Mouse (Mus musculus) cerebellum, adult 18-20 months (tissue): ENCODE results near the gene Tbxas1.
A peak's percentile ranks its signal among the peaks of the same experiment; 100 is the strongest.

Experiments used
- DNase-seq, 2 experiments: peaks; one replicate each; pipeline ENCODE4 v3.0.0; 2021

The Tbxas1 gene

DNA sequence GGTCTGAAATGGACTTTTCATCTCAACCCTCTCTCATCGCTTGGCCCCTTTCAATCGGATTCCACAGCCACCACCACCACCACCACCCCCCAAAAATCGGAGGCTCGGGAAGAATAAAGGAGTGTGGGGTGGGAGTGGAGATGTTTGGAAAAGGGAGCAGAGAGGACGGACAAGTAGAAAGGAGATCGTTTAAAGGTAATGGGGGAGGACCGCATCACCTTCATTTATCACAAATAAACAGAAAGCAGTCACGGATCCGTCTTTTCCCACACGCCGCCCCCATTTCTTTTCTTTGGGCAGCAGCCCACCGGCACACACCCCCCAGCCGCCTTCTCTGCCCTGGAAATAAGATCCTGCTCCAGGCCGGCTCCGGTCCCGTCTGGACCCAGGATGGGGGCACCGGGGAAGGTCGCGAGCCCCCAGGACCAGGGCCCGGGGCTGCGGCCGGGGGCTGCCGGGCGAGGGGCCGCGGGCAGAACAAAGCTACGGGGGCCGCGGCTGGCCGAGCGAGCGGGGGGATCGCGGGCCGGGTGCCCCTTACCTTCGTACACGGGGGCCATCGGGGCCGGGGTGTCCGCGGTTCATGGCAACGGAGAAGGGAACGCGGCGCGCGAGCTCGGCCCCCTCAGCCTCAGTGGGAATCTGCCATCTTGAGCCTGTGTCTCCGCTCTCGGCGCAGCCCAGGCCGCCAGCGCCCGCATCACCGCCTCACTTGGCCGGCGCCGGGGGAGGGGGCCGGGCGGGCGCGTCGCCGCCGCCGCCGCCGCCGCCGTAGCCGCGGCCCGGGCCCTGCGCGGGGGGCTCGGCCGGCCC is at the start of gene Tbxas1:
TSS of gene Tbxas1 (plus strand) at position 147 of the 813 bp plus-strand sequence.
- peak; percentile 50 to 63 for DNase-seq

DNA sequence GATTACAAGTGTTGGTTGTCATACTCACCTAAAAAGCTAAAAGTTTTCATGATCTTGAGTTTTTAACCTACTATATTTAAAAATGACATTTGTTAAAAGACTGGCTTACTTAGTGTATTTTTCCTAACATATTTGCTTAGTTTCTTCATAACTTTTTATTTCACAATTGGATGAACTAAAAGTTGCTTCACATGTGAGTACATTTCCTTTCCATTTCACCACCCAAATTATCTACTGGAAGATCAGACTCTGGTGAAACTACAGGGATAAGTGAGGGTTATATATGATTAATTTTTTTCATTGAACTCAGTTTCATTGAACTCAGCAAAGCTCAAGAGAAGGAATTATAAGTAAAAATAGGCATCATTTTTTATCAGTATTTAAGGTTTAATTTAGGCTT is 49.3 kb upstream of the Tbxas1 start:
- no peak for DNase-seq

DNA sequence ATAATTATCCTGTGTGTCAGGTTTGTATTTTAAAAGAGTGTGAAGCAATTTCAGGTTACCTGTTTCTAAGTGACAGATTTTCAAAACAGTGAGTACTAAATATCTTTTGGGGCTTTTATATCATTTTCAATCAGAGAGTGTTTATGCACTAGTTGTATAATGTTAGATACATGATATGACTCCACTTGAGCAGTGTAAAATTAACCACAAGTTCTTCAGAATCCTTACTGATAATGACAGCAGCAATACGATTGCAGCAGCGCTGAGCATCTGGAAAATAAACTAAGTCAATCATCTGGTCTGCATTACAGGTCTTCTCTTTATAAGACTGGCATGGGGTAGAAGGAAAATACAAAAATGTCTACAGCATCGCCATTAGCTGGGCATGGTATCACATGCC is 48.3 kb upstream of the Tbxas1 start:
- no peak for DNase-seq

DNA sequence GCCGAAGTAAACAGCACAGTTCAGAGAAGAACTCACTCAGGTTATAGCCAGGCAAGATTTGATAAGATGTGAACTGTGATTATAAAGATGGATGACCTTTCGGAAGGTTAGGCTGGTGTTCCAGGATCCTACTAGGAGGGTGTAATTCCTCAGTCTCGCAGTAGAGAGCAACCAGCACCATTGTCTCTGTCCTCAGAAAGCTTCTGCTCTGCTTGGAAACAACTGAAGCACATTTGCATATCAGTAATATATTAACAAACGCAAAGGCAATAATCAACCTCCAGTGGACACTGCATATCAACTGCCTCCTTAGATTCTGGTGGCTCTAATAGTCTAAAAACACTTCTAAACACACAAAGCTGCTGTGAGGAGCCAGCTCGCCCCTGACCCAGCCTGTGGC is 47.8 kb upstream of the Tbxas1 start:
- no peak for DNase-seq

DNA sequence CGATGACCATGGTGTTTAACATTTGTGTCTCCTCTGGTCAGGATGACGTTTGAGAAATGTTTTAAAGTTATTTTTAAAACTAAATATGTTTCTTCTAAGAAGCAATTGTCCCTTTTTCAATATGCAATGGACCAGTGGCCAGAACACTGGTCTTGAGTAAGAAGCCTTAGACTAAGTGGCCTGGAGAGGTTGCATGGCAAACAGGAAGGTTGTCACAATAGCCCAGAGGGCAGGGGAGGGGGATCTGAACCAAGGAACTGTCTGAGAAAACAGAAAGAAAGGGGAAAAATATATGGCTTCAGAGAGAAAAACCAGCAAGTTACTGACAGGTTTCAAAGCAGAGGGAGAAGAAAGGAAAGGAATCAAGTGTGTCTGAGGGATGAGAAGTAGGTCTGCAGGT is 47.0 kb upstream of the Tbxas1 start:
- no peak for DNase-seq

DNA sequence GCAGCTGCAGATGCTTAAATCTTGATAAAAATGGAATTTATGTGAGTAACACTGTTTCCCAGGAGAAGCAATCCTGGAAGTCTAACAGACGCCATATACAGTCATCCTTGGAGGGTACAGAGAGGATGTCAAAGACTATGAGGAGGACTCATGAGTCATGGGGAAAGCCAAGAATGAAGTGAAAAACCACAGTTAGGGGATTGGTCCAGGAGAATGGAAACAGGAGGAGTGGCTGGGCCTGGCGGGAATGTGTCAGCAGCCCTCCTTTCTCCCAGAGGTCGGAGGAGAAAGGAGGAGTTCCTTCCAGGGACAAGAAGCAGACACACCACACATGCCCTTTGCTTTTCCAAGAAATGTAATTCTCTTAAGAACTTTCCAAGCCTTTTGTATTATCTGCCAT is 45.8 kb upstream of the Tbxas1 start:
- no peak for DNase-seq

DNA sequence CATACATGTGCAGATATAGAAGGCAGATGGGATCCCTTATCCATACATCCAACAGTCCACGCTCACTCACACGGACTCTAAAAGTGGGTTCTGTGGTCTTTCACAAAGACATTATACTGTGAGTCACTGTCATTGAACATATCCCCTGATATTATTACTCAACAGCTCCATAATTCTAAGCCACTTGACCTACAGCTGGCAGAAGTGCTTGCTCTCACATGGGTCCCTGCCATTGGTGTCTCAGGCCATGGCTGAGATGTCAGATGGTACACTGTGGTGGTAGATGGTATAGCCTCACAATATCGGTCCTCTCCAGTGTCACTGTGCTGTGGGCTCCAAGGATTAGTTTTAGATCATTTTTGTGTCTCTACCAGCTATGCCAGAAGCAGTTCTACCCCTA is 41.5 kb upstream of the Tbxas1 start:
- DNase-seq, result no peak

DNA sequence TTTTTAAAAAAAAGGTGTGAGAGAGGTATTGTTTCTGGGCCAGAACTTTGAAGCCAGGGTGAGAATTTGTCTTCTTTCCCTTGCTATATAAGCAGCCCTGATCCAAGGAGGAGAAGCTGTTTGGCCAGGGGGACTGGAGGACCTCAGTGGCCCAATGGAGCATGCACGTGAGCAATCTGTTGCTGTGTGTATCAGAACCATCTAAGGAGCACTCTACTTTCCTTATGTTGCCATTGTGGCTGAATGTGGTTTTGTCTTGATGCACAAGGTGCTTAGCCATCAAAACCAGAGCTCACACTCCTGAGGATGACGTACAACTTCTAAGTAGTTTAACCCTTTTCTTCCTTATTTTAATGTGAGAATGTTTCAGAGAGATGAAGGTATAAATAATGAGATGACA is 40.5 kb upstream of the Tbxas1 start:
- DNase-seq, result no peak

DNA sequence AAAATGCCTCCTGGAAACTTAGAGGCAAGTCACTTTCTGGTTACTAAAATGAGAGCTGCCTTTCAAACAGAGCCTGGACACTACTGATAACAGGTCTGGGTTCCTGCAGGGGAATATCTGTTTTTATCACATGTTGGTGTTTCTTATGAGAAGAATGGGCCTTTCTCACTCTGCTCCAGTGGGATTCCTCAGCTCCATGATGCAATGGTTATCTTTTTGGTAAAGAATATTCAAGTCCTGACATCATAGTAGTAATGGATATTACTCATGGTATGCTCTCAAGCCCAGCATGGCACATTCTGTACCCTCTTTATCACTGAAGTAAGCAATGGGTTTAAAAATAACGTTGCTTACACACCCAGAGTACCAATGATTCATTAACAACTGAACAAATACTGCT is 40.0 kb upstream of the Tbxas1 start:
- DNase-seq, result no peak

DNA sequence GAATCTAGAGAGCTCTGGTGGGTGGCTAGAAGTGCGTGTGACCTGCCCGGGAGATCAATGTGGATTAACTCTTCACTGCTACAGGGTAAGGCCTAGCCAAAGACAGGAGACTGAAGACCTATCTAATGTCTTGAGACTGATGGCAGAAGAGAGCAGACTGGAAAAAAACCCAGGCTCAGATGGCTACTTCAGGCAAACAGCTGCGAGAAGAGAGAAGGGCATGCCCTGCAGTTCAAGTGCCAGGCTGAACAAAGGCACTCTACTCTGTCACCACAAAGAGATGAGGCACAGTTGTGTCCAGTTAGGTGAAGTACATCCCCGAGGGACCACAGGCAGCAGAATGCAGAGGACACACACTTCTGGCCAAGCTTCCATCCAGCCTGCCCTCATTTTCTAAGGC is 37.1 kb upstream of the Tbxas1 start:
- no peak for DNase-seq

DNA sequence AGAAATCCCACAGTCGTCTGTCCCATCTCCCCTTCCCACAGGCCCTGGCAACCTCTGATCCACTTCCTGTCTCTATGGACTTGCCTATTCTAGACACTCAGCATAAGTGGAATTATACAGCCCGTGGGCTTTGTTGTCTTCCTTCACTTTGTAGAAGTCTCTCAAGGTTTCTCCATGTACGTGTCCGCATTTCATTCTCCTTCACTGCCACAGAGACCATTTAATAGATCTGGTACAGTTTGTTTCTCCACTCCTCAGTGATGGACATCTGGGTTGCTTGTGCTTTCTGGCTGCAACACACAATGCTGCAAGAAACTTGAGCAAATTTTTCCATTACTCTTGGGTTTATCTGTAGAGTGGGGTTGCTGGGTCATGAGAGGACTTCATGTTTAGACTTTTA is 35.3 kb upstream of the Tbxas1 start:
- no peak for DNase-seq

DNA sequence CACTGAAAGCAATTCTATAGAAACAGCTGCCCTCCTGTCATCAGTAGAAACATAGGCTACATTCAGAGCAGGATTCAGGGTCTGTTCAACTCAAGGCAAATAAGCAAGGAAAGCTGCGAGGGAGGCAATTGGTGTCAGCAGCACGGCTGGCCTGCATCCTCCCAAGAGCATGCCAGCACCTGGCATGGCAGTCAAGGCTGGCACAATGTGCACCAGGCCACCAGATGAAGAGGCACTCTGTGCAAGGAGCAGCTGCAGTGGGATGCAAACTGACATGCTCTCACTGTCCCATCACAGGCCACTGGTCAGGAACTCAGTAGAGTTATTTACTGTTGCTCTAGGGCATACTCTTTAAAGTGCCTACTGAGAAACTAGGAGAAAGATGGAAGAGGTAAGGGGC is 34.8 kb upstream of the Tbxas1 start:
- peak; percentile 25 to 42 for DNase-seq

DNA sequence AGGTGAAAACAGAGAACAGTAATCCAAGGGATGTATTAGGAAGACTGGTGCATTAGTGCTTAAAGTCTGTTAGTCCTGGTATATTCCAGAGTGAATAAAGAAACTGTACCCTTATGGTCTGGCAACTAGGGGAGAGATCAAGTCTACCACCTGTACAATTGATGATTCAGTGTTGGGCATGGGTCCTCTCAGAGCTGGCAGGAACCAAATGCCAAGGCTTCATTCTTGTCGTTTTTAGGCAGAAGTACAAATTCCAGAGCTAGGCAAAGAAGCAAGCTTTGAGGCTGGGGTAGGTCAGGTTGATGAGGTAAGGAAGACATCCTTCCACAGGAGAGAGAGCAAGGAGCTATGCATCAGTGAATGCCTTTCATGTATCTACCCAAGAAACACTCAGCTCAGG is 34.4 kb upstream of the Tbxas1 start:
- DNase-seq, result no peak

DNA sequence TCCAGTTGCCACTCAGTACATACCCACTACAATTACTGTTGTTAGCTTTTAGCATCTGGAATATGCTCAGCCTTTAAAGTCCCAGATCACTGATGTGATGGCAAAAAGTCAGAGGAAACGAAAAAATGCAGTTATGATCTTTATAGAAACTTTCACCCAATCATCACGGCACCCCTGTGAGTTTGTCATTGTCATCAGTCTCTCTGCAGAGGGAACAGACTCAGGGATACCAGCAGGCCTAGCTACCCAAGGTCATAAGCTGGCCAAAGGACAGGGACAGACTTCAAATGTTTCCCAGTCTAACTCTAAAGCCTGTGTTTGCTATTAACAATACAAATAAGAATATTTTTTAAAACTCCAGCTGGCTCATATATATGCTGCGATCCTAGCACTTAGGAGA is 33.7 kb upstream of the Tbxas1 start:
- no peak for DNase-seq

DNA sequence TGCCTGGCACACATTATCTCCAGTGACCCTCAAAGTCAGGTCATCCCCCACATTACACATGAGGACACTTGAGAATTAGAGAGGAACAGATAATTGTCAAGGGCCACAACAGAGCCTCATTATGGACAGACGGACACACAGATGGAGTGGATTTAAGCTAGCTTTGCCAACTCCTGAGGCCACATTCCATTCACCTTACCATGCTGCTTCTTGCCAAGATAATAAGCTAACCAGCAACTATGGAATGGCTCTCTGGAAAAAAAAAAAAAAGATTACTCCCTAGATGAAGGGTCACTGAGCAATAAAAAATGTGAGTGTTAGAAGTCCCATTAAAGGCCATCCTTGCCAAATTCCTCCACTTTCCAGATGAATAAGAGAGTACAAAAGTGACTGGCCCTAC is 30.1 kb upstream of the Tbxas1 start:
- no peak for DNase-seq

DNA sequence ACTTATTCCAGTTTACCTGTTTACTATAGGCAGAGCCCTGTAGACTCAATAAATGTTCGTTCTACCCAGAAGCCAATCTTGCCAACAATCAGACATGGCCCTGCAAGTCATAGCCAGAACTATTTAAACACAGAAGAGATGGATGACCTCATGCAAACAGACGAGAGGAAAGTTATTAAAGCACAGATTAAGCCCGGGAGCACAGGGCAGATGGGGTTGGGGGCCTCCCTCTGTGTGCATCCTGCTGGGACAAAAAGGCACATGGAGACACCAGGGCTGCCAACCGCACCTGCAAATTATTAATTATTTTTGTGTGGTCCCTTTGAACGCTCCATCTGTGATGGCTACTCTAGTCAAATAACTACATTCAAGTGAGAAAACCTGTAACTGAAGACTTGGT is 29.3 kb upstream of the Tbxas1 start:
- peak; percentile 42 to 56 for DNase-seq

DNA sequence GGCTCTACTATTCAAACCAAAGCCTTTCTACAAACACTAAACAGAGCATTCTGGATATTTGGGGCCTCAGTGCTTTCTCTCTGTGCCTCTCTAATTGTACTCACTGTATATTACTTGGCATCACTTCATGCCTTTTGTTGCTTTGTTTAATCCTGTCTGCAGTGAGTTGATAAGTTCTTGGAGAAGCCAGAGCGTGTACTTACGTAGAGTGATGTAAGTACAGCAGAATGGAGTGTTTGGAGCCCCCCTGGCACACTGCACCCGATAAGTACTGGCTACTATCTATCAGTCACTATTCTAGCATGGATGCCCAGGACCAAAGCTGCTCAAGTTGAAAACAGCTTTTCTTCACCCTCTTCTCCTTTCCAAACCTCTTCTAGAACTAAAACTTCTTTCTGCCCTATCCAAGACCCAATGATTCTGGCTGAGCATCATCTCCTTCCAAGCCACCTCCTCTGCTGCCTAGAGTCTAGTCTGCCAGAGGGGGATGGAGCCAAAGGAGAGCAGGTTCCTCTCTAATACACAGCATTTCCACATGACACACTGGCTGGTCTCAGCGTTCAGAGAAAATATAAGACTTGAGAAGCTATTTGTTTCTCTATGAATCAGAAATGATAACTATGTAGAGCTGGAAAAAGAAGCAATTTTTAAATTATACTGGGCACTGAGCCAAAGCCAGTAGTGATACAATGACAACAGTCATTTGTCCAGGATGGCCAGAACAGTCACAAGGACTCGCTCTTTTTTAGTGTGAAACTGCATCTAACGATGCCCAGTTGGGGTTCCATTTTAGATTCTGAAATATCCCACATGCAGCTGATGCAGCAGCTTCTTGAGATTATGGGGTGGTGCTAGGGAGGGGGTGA is 28.6 kb upstream of the Tbxas1 start:
- no peak for DNase-seq

DNA sequence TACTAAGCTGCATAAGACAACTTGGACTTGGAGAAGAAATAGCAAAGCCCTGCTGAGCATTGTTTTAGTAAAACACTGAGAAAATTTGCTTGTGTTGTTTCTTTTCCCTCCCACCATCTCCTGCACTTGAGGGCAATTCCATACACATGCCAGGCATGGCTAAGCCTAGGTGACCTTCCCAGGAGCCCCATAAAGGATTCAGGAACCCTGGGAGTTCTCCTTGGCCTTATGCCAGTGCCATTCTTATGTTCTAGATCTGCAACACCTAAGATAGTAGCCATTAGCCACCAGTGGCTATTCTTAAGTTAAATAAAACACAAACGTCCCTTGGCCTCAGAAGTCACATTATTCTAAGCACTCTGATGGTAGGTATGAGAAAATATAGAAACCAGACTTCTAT is 27.8 kb upstream of the Tbxas1 start:
- DNase-seq, result no peak

DNA sequence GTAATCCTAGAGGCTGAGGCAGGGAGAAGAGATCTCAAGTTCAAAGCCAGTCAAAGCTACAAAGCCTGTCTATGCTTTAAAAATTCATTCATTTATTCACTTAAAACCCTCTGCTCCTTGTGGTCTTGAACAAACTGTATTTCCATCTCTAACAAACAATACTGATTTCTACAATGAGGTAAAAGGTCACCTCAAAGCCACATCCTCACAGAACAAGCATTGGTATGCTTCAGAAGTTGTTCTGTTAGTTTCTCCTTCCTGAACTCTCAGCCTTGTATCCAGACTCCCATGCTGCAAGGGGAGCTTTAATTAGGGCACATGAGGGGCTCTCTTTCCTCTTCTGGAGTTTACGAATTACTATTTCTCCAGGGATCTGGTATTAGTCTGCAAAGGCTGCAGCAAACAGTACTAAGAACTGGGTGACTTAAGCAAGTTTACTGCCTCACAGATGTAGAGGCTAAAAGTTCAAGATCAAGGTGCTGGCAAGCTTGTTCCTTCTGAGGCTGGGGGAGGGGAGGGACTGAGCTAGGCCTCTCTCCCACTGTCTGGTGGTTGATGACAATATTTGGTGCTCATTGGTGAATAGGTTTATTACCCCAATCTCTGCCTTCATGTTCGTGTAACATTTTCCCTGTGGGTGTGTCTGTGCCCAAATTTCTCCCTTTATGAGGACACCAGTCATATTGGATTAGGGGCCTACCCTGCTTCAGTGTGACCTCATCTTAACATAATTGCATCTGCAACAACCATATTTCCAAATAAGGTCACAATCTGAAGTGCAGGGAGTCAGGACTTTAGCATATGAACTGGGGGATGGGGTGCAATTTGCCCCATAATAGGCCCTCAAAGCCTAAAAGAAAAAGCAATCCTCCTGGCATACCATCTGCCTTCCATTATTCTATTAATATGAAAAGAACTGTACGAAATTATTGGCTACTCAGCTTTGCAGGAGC is 27.0 kb upstream of the Tbxas1 start:
- no peak for DNase-seq

DNA sequence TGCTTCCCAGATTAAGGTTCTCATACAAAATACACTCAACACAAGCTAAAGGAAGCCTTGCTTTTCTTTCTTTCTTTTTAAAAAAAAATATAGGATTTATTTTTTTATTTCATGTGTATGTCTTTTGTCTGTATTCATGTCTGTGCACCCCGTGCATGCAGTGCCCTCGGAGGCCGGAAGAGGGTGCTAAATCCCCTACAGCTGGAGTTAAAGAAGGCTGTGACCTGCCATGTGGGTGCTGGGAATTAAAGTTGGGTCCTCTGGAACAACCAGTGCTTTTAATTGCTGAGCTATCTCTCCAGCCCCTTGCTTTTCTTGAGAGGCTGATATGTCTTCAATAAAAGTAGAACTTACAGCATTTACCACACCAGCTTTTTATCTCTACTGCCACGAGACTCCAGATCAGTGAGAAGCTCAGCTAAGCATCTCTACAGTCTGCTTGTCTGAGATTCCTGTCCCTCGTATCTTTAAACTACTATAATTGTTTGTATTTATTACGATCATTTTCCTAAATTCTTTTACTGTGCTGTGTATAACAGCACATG is 24.4 kb upstream of the Tbxas1 start:
- no peak for DNase-seq

DNA sequence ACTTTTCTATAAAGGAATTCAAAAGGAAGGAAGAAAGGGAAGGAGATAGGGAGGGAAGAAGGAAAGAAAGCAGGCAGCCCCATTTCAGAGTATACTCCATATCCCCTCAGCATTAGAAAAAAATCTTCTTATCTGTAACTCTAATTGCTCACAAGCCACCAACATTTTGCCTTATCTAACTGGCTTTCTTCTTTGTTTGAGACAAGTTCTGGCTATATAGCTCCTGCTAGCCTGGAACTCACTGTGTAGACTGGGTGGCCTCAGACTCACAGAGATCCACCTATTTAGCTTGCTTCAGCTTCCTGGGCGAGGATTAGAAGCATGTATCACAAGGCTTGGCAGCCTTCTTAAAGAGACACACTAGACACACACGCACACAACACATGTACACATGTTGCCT is 23.5 kb upstream of the Tbxas1 start:
- DNase-seq, result no peak

DNA sequence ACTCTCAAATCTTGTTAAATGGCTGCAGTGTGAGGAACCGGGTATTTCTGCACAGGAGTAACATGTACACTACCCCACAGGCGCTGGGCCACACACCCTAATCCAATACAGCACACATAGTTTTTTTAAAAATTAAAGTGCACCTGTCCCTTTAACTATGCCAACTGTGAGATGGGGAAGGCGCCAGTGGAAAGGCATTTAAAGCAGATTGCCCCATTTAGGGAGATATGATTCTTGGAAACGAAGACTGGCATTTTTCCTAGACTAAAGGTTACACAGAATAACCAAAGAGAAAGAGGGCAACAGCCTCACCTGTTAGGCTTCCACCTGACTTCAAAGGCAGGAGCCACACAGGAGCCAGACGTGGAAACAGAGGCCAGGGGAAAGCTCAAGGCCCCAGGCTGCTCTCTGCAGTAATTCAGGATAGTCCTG is 21.6 kb upstream of the Tbxas1 start:
- peak; percentile 55 to 62 for DNase-seq

DNA sequence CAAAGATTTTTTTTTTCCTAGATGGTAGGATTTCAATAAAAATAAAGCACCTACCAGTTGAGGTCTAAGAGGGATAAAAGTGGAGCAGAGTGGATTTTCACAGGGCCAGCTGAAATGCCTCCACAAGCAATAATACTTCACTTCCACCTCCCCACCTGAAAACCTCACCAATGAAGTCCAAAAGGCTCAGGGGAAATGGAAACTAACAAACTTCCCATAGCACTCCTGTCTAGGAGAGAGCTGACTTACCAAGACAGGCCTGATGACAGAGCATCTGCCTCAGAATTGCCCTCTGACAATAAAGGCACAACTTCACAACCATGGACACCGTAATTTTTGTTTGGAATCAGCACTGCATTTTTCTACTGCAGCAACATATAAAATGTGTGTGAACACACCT is 15.4 kb upstream of the Tbxas1 start:
- DNase-seq, result no peak
